Mouse (Mus musculus) urinary bladder, postnatal 10 days (tissue): Measurements from ENCODE around the gene Nlrp10.
A peak's percentile ranks its signal among the peaks of the same experiment; 100 is the strongest.

Source experiments
- DNase-seq: peaks from one replicate; pipeline ENCODE4 v3.0.0; 2022; ENCODE audit warnings: low spot score

Nlrp10 gene

DNA sequence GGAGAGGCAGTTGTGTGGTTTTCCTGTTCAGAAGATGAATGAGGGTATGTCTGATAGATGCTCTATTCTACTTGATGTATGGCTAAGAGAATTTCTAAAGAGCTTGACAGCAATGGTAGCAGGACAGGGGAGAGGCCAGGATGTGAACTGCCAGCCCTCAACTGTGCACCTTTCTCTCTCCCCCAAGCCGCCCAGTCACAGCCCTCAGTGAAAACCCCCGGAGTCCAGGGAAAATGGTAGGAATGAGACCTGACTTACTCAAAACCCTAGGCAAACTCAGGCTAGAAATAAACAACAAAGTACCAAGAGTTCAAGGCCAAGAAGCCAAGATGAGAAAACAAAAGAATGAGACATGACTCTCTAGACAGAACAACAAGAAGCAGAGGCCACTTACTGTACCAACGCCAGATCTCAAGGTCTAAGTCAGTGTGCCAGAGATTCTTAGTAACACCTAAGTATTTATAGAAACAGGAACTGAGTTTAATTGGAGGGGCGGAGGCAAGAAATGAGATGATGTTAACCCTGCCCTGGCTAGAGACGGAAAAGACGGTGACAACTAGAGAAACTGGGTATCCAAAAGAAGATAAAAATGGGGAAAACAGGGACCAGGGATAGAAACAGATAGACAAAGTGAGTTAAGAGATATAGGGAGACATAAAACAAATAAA is at the start of gene Nlrp10:
TSS of gene Nlrp10 (minus strand) at position 453 of the 668 bp plus-strand sequence.
- DNase-seq = no peak

DNA sequence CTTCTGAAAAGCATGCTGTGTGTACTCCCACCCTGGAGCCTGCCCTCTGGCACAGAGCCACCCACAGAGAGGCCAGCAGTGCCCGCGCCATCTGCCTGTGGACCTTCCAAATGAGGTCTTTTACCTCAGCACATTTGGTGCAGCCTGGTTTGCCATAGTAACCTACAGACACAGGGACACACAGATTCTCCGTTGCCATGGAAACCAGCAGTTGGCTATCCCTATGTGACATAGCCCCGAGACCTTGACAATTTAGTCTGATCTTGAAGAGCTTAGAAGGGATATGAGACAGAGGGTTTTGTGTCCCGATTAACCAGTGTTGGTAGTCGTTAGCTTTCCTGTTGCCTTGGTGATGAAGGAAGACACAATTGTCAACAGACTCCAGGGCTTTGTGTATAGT is 42.3 kb upstream of the Nlrp10 start:
- no peak for DNase-seq

DNA sequence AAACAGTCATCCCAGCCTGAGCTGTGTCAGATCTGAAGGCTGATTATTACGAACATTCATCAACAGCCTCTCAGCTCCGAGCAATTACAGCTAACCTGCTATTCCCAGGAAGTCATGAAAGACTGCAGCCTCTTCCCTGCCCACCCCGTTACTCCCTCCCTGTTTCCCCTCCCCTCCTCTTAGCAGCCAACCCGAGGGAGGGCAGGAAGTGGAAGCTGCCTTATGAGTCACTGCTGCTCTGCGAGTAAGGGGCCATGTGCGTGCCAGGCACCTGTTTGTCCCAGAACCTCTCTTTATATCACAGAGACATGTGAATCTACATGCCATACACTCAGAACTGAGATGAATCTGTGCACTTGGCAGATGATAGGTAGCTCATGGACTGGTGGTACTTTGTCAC is 38.2 kb upstream of the Nlrp10 start:
- DNase-seq = no peak

DNA sequence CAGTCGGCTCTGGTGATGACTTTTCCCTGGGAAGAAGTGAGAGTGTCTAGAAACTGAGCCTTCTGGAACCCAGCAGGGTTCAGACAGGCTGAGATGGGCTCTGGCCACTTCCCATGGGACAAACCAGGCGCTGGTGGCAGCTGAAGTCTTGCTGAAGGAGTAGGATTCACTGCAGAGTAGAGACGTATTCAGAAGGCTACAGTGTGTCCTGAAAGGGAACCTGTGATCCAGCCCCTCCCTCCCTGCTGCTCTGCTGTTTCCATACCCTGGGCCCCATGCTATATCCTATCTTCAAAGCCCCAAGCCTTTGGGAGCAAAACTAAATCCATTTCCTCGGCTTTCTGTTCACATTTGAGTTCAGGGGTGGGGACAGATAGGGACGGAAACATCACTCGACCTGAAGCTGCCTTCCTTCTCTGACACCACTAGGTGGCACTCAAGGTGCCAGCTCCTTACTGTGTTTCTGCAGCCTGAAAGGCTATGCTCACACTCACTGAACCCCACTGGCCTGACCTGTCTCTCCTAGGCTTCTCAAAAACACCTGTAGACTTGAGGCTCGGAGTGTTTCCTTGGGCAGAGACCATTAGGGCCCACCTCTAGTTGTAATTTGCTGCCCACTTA is 36.9 kb upstream of the Nlrp10 start:
- no peak for DNase-seq

DNA sequence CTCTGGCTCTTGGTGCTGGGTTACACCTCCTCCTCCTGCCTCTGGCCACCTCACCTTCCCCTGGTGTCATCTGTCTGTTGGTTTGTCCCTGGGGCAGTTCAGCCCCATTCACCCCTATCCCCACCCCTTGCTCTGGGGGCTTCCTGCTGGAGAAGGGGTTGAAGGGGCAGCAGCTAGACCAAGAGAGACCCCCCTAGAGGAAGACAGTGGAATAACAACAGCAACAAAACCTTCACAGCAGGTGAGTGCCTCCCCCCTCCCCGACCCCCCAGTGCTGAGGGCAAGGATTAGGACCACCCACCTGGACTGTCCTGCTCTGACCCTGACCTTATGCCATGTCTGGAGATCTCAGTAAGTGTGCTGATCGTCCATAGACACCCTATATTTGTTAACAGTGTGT is 36.0 kb upstream of the Nlrp10 start:
- DNase-seq = no peak

- DNase-seq = no peak
These were observed 27.8 kb upstream of the Nlrp10 start for GRCm38 (mm10) chr7:108957734-108958133.

GRCm38 (mm10) chr7:108954185-108954584 is 24.2 kb upstream of the Nlrp10 start:
- no peak for DNase-seq

- DNase-seq = no peak
These were observed 22.8 kb upstream of the Nlrp10 start for GRCm38 (mm10) chr7:108952801-108953200.

- no peak for DNase-seq
These were observed 20.9 kb upstream of the Nlrp10 start for GRCm38 (mm10) chr7:108950762-108951331.

DNA sequence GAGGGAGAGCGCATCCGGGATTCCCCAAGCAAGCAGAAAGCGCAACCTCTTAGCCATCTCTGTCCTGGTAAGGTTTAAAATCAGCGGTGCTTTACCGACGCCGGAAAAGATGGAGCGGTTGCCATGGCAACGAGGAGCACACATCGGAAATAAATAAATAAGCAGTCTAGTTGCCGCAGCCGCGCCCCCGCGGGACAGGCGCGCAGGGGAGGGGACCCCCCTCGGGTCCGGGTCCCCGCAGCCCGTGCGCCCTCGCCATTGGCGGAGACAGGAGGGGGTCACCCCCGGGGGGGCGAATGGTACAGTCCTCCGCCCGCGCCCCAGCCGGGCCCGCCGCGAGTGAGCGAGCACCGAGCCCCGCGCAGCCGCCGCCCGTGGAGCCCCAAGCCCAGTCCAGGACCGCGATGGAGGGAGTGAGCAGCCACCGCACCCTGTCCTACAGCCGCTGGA is 20.4 kb upstream of the Nlrp10 start, which contains the start of gene Tub:
TSS of gene Tub (plus strand) at position 27 of the 450 bp plus-strand sequence.
- no peak for DNase-seq

- no peak for DNase-seq
These were observed 19.3 kb upstream of the Nlrp10 start for GRCm38 (mm10) chr7:108949301-108949700.

GRCm38 (mm10) chr7:108948611-108949010 is 18.6 kb upstream of the Nlrp10 start:
- DNase-seq = no peak

GRCm38 (mm10) chr7:108944002-108944401 is 14.0 kb upstream of the Nlrp10 start:
- DNase-seq = no peak

DNA sequence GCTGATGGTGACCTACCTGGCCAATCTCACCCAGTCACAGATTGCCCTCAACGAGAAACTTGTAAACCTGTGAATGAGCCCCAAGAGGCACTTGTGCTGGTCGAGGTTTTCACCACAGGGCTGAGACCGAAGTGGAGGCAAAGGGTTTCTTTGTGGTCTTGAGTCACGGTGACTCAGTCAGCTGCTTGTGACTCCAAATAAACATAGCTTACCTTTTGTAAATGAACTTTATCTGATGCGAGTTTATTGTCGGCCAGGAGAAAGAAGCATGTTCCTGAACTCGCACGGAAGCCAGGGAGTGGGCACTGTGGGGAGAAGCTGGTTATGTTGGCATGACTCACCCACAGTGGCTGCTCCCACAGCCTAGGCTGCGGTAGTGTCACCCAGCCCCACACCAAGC is 11.5 kb upstream of the Nlrp10 start:
- no peak for DNase-seq

- DNase-seq = no peak
These were observed 6.6 kb upstream of the Nlrp10 start for GRCm38 (mm10) chr7:108936591-108936990.

DNA sequence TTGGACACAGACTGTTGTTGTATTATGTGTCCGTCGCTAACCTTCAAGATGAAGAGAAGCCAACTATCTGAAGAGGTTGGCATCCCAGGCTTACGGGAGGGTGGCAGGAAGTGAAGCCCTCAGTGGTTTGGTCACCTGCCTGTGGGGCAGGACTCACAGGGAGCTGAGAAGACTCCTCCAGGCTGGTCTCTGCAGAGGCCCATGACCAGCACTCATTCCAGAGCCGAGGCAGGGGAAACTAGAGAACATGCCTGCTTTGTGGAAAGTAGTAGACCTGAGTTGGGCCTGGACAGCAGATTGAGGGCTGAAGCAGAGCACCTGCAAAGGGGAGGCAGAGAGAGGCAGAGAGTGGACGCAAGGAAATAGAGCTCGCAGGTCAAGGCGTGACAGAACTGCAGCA is 5.4 kb upstream of the Nlrp10 start:
- no peak for DNase-seq

GRCm38 (mm10) chr7:108934836-108935235 is 4.9 kb upstream of the Nlrp10 start:
- no peak for DNase-seq

DNA sequence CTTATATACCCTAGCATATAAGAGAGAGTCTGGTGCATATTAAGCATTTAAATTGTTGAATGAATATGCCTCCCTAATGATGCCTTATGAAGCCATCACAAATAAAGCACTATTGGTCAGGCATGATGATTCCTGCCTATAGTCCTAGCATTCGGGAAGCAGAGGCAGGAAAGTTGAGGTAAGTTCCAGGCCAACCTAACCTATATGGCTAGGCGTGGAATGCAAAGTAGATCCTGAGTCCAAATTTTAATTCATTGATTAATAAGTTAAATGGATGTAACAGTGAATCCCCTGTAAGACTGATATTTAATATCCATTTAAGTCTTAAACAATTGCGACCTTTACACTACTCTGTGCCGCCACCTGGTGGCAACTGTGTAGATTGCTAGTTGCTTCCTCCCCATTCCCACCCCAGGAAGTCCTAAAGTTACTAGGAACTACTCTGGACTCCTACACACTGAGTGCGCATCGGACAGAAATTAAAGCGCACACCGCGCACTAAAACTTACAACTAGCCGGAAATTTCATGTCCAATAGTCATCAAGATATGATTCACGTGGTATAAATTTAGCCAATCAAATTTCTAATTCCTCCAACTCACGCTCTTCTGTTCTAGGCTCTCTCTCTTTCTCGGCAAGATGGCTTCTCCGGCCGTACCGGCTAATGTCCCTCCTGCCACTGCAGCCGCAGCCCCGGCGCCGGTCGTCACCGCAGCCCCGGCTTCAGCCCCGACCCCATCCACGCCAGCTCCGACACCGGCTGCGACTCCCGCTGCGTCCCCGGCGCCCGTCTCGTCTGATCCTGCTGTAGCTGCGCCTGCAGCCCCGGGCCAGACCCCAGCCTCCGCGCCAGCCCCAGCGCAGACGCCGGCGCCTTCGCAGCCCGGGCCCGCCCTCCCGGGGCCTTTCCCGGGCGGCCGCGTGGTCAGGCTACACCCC is 4.1 kb upstream of the Nlrp10 start, which contains the start of gene Eif3f:
TSS of gene Eif3f (plus strand) at position 624 of the 938 bp plus-strand sequence.
- peak; percentile 70 for DNase-seq

DNA sequence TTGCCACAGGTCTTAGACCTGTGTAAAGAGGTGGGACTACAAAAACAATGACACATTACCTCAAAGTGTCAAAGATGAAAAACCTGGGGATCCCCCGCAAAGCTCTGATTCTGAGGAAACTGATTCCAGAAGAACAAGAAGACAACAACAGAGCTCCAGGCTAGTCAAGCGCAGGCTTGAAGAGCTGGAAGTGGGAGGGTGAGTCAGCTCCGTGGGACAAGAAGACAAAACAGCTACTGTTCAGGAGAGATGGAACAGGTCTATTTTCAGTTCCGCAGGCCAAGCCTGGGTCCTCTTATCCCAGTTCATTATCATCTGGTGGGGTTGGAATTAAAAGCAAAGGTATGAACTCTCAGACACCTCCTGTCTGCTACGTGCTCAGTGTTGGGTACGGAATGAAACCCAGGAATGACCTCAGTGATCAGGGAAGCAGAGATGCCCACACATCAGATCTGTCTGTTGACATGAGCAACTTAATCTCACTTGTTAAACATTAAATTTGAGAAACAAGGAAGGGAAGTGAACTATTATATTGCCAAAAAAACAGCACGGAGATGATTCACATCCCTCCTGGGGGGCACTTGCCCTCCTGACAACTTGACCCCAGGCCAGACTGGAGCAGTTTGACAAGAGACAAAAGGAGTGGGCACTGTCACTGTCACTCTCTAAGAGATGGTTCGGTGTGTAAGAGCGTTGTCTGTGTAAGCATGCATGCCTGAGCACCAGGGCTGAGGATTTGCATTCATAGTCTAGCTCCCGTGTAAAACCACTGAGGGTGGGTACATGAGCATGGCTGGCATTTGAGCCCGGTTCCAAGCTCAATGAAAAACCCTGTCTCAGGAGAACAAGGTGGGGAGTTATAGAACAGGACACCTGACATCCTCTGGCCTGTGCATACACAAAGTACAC is 1.4 kb downstream of the Nlrp10 start:
- DNase-seq = no peak

DNA sequence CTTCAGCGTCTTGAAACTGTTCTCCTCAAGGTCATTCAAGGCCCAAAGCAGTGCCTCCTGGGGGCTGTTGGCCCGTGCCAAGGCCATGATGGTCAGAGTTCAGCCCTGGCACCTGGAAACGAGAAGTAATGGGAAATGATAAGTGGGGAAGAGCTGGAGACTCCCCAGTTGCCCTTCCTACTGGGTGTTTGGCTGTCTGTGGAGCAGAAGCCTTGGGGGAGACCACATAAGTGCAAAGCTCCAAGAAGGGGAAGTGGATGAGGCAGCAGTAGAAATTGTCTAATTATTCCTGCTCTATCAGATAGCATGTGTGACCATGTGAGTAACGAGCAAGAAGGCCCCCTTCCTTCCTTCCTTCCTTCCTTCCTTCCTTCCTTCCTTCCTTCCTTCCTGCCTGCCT is 2.9 kb downstream of the Nlrp10 start:
- no peak for DNase-seq

DNA sequence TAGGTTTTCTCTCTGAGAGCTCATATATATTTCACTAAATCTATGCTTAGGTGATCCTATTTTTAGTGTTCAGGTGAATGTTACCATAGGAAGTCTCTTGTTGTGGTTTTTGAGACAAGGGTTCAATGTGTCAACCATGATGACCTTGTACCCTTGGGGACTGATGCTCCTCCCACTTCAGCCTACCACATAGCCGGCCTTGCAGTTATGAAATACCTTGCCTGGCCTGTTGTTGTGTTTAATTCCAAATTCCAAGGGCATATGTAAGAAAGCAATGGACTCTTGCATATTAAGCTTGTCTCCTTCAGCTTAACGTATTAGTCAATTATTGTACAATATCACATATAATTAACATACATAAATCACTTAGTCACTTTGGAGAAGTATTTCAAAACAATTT is 26.0 kb downstream of the Nlrp10 start:
- DNase-seq = no peak
